Mouse (Mus musculus) T-helper 2 cell (primary cell): Measurements from ENCODE around the gene Wbp4.
"Not testable (repeated sequence)": the region's sequence is repeated elsewhere in the genome, so short reads cannot be mapped to it uniquely, and the experiment has no call there.

Experiments used
- in situ Hi-C: fragments of 300-600 bp; cut with MboI, MseI; formaldehyde crosslinking; loops from one replicate; pipeline ENCODE4 v1.15.1; 2025; ENCODE audit warnings: high pct_unique_total_duplicates

Gene Wbp4

GRCm38 (mm10) chr14:79481339-79482151 lies at the start of gene Wbp4:
Gene Wbp4, minus strand, starts transcription at chr14:79481520.
- in situ Hi-C loops: loop anchor here (5.0 kb wide), 1 partner anchor 61 kb away; no protein-coding TSS in a partner anchor

DNA sequence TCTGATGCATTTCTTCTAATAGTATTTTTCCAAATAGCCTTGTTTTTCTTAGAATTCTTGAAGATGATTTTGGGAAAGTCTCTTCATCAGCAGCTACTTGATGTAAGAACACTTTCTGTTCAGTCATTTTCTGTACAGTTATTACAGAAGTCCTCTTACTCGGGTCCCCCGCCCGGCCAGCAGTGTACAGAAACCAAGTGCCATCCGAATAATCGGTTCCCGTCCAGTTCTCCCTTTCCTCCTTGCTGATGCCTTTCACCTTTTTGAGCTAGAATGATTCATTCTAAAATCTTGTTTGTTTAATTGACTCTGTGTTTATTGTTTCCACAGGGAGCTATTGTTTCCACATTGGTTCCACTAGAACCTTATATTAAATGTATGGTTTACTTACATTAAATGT lies 49.4 kb upstream of the Wbp4 start:
- in situ Hi-C loops: no loop called here

DNA sequence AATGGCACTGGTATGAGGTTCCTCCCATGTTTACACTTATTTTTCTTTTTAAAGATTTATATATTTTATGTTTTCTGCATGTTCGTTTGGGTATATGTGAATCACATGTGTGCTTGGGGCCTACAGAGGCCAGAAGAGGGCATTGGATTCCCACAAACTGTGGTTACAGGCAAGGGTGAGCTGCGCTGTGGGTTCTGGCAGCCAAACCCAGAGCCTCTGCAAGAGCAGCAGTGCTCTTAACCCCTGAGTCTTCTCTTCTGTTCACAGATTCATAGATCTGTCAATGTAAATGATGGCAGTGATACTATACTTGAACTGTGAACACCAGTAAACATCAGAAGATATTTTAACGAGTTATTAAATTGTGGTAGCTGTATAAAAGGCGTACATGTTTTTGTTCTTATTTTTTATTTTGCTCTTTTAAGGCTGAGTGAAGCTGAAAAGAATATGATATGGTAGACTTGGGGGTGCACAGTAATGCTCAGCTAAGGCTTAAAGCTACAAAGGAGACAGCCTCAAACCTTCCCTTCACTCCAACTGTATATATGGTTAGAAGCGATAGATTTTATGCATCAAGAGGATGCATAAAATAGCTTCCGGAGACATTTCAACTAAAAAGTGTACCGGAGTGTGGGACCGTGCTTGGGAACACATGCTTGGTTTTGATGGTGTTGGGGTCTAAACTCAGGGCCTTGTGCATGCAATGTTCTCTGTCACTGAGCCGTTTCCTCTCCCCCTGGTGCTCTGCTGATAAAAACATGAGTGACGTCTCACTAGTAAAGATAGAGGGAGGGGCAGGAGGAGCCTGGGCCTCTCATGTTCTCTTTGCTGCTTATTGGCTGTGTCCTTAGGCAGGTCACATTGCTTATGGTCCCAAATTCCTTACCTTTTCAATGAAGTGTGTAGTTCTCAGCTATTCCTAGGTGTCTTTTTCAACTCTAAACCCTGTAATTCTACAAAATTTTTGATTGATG lies 48.5 kb upstream of the Wbp4 start:
- in situ Hi-C loops: no loop called here

DNA sequence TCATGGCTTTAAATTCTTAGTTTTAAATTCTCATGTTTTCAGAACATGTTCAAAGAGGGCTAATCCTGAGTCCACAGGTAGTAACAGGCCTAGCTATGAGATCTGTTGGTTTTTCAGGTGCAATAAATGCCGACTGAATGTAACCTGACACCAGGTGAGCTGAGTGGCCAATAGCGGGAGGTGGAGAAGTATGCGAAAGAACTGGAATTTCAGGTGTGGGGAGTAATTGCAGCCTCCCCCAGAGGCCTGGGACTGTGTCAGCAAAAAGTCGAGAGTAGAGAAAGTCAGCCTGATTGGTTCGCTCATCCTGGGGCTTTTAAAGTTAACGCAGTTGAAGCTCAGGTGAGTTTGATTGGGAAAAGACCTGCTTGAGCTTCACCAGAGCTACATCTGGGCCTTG lies 46.4 kb upstream of the Wbp4 start:
- in situ Hi-C loops: no loop called here

- in situ Hi-C loops: not testable (repeated sequence)
Measured at GRCm38 (mm10) chr14:79526106-79526505, 44.8 kb upstream of the Wbp4 start.

DNA sequence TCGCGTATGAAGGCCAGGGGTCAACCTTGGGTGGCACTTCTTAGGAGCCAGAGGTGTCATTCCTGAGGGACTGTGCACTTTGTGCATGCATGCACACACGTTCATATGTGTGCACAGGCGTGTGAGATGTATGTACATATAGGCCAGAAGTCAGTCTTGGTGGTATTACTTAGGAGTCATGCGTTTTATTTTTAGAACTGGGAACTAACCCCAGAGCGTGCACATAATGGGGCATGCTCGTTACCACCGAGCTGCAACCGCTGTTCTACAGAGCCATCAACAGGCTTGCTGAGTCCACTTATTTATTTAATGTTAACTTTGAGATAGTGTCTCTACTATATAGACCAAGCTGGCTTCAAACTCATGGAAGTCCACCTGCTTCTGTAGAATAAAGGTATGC lies 41.1 kb upstream of the Wbp4 start:
- in situ Hi-C loops: no loop called here

DNA sequence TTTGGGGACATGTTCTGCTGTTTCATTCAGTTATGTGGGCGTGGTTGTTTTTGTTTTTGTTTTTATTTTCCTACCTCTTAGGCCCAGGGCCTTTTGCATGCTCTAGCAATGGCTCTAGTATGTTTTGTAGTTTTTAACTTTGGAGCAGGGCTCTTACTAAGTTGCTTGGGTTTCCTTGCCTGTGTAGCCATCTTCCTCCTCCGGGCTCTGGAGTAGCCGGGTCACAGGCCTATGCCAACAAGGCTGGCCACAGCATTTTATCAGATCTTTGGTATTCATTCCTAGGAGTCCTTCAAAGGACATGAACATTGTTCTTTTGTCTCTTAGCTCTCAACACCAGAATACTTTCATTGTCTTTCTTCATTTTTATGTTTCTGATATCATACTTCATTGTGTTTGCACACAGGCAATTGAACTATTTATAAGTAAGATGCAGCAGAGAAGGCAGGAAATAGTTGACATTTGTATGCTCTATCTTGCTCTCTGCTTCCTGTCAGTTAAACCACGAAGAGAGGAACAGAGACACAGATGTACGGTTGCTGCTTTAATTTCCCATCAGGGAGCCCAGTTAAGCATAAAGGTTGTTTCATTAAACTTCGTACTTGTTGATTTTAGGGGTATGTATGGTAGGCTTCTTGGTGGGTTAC lies 40.3 kb upstream of the Wbp4 start:
- in situ Hi-C loops: no loop called here

- in situ Hi-C loops: no loop called here
Measured at GRCm38 (mm10) chr14:79521056-79521455, 39.7 kb upstream of the Wbp4 start.

DNA sequence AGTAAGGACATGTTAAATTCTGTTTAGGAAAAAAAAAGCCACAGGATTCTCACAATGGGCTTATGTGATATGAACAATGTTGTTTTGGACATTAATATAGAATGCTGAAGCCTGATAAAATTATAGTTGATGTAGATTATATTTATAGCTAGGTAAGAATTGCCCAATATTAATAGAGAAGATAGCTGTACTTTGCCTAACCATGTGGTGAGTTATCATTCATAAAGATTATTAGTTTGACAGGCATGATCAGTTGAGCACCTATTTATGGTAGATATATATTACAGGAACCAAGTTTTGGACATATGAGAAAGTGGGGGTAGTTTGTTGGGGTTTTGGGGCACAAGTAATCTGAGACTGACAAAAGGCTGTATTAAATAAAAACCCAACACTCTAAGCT lies 39.3 kb upstream of the Wbp4 start:
- in situ Hi-C loops: no loop called here

DNA sequence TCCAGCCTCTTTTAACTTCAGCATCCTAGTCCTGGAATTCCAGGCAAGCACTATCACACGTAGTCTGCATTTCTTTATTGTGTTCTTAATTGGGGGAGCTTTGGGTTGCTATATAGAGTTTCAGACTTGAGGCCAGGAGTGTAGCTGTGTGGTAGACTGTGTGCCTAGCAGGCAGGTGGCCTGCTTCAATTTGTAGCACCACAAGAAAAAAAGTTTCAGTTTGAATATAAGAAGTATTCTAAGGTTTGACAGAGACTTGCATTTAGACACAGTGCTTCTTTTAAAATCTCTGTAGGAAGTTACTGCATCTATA lies 38.3 kb upstream of the Wbp4 start:
- in situ Hi-C loops: no loop called here

GRCm38 (mm10) chr14:79518761-79519662 lies 37.7 kb upstream of the Wbp4 start:
- in situ Hi-C loops: no loop called here

DNA sequence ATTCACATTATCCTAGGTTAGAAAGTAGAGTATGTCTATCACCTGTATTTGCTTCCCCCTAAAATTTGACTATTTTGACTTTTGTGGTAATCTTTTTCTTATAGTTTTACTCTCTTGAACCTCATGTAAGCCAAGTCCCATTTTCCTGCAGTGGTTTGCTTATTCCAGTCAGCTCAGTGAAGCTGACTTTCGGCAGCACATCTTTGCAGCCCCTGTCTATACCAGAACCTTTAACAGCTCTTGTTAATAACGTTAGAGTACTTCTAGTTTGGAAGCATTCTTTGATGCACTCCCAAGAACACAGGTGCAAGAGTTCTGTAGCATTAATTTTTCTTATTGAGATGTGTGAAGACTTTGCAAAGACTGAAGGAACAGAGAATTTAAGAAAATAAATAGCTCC lies 36.8 kb upstream of the Wbp4 start:
- in situ Hi-C loops: no loop called here

- in situ Hi-C loops: no loop called here
Measured at GRCm38 (mm10) chr14:79517185-79517740, 35.9 kb upstream of the Wbp4 start.

- in situ Hi-C loops: no loop called here
Measured at GRCm38 (mm10) chr14:79516751-79517150, 35.4 kb upstream of the Wbp4 start.

GRCm38 (mm10) chr14:79516243-79516610 lies 34.9 kb upstream of the Wbp4 start:
- in situ Hi-C loops: no loop called here

DNA sequence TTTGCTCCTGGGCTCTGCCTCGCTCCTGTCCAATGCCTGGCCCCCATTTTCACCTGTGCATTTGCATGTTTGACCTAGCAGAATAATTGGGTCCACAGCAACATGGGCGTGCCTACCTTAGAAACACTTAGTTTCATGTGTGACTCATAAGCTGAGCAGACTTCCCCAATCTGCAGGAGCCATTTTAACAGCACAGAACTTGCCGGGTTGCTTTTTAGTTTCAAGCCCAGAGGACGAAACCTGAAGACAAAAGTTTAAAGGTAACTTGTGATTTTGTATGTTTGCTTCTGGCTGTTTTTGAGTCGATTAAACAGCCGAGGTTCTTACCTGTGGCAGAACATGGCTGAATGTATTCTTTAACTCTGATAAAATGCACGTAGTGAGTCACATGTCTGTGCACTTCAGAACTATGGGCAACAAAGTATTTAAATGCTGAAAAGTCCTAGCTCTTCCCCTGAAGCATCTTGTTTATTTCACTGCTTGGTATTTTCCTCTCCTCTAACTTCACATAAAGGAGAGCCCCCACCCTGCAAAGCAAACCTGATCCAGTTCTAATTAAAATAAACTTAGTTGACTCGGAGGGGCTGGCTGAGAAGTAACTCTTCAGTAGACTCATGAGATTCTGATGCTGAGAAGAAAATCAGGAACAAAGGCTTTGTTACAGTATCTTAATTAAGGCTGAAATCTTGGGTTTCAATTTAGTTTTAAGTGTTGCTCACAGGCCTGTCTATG lies 34.4 kb upstream of the Wbp4 start:
- in situ Hi-C loops: no loop called here

DNA sequence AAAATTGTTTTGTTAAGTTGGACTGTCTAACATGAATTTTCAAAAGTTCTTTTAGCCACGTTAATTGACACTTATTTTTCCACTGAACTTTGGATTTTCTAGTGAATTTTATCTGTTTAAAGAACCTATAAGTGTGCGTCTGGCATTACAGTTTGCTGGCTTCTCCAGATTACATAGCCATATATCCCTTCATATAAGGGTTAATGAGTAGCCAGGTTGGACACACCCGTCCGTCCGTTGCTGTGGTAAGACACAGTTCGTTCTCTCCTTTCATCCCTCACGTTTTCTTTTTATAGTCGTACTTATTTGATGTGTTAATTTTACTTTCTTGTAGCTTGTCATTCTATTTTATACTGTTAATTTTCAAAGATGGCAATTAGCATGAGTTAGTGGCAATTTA lies 33.8 kb upstream of the Wbp4 start:
- in situ Hi-C loops: no loop called here

- in situ Hi-C loops: no loop called here
Measured at GRCm38 (mm10) chr14:79513951-79514350, 32.6 kb upstream of the Wbp4 start.

GRCm38 (mm10) chr14:79511521-79511920 lies 30.2 kb upstream of the Wbp4 start:
- in situ Hi-C loops: no loop called here

DNA sequence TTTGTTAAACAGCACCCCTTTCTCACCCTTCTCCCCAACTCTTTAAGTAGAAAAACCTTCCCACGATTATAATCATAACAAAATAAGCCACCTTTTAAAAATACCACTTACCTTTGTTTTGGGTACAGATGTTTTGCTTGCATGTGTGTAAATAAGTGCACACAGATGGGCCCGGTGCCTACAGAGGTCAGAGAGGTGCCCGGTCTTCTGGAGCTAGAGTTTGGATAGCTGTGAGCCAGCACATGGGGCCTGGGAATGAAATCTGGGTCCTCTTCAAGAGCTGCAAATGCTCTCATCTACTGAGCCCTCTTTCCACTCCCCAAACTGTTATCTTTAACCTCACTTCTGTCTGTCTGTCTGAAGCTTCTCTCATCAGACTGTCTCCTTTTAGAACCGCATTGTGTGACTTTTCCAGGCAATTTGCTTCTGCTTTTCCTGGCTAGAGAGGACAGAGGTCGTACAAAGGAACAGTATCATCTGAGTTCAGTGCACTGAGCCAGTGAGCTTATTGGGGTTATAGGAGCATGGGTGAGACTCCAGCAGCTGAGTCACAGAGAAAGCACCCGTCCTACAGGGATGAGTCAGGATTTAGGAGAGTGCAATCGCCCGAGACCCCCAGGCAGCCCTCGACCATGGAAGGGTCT lies 27.5 kb upstream of the Wbp4 start:
- in situ Hi-C loops: no loop called here
